Mouse (Mus musculus): ENCODE measurements around the gene Mxi1. TPM values are rescaled to one million over a fixed set of nuclear protein-coding genes. Genes with fewer than 3 reads are reported as not detected.
A peak's percentile ranks its signal among the peaks of the same experiment; 100 is the strongest.

The Mxi1 gene
- polyA plus RNA-seq, 1 experiment from 2014 or later = 43.0 TPM

DNA sequence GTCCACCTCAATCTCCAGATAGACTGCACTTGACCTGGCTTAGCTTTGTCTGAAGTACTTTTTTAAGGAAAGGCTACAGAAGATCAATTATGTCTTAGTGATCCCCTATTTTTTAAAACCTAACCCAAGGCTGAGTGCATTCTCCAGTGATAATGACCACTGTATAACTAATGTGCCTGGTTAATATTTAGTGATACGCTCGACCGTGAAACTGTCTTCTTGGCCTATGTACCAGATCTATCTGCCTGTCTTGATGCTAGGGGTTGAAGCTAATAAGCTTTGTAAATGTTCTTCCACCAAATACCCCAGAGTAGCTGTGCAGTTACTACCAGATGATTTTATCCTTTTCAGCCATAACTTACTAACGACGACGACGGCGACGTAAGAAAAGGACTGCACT lies 65.5 kb downstream of the Mxi1 start:
- no peak overlapping the region for H3K27ac ChIP-seq (ENCODE audit: low read length)
- H3K36me3 ChIP-seq (ENCODE audit: insufficient read depth, low read length) = 0 out of 2 replicates have a peak, but pooled peaks cover 6% of the 10 kb centered on the region

DNA sequence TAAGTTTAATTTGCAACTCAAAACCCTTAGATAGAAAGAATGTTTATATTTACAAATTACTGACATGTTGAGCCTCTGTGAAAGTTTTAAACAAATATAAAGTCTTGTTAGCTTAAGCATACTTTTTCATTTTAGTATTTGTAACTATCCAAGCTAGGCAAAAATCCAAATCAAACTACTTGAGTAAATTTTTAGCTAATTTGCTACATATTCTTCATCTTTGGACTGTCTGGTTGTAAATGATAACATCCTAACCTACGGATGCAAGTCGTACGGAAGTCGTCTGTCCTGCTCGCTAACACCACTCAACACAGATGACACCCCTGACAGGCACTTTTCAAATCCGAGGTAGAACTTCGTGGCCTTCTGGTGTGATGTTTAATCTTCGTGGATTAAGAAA lies 67.3 kb downstream of the Mxi1 start:
- DNase-seq (ENCODE audit: low spot score) = no peak
- Histone ChIP-seq H3K27me3 (replicated peaks; ENCODE audit: insufficient read depth, low read length) (no peaks in the 10 kb centered on the region), H3K36me3 (ENCODE audit: insufficient read depth, low read length) (0 out of 2 replicates have a peak, but pooled peaks cover 6% of the 10 kb centered on the region), H3K4me2 (replicated peaks; ENCODE audit: low read depth, low read length) (no peak overlapping the region), H3K9me3 (ENCODE audit: low read length) (no peaks in the 10 kb centered on the region), H3K9ac (replicated peaks; ENCODE audit: low read depth) (no peak overlapping the region), H3K27ac (ENCODE audit: low read length) (no peak overlapping the region), H3K4me1 (ENCODE audit: insufficient read depth, low read depth, low read length) (no peaks in the 10 kb centered on the region), H3K4me3 (ENCODE audit: low read depth, low read length) (no peak overlapping the region)
- WGBS = 64% methylated on average over 8 of the region's 8 CpGs
- no peak for ATAC-seq
- TF ChIP-seq EP300 (IDR thresholded peaks at IDR 0.05) (no peak), CTCF (IDR thresholded peaks at IDR 0.05) (no peak)

More for the DNA sequence above, 65.5 kb downstream of the Mxi1 start:
- Histone ChIP-seq H3K4me2 (replicated peaks; ENCODE audit: low read depth, low read length) (no peak overlapping the region), H3K4me1 (ENCODE audit: insufficient read depth, low read depth, low read length) (no peaks in the 10 kb centered on the region), H3K9me3 (ENCODE audit: low read length) (no peaks in the 10 kb centered on the region), H3K9ac (replicated peaks; ENCODE audit: low read depth) (no peak overlapping the region), H3K27me3 (replicated peaks; ENCODE audit: insufficient read depth, low read length) (no peaks in the 10 kb centered on the region), H3K4me3 (ENCODE audit: low read depth, low read length) (no peak overlapping the region)
- DNase-seq (ENCODE audit: low spot score) = no peak
- 90% methylated on average over 9 of the region's 9 CpGs for WGBS
- TF ChIP-seq CTCF (IDR thresholded peaks at IDR 0.05) = no peak
- no peak for TF ChIP-seq EP300 (IDR thresholded peaks at IDR 0.05)
- no peak for ATAC-seq

DNA sequence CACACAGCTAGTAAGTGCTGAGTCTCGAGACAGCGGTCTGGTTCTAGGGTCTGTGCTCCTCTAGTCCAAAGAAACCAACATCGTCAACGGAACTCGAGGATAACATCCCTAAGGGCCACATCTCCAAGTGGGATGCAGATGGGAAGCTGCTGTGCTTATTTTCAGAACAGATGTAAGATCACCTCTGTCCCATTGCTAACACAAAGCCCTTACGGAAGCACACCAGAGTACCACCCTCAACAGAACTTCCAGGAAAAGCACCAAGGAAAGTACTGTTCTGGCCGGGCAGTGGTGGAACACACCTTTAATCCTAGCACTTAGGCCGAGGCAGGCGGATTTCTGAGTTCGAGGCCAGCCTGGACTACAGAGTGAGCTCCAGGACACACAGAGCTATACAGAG lies 68.1 kb downstream of the Mxi1 start:
- Histone ChIP-seq H3K36me3 (ENCODE audit: insufficient read depth, low read length) (peaks cover 12% of the 10 kb centered on the region; the same call in 1 of the 2 replicates), H3K27me3 (replicated peaks; ENCODE audit: insufficient read depth, low read length) (no peaks in the 10 kb centered on the region), H3K9me3 (ENCODE audit: low read length) (no peaks in the 10 kb centered on the region), H3K4me2 (replicated peaks; ENCODE audit: low read depth, low read length) (no peak overlapping the region), H3K27ac (ENCODE audit: low read length) (no peak overlapping the region), H3K4me3 (ENCODE audit: low read depth, low read length) (no peak overlapping the region), H3K4me1 (ENCODE audit: insufficient read depth, low read depth, low read length) (no peaks in the 10 kb centered on the region), H3K9ac (replicated peaks; ENCODE audit: low read depth) (no peak overlapping the region)
- DNase-seq (ENCODE audit: low spot score) = no peak
- no peak for ATAC-seq
- TF ChIP-seq EP300 (IDR thresholded peaks at IDR 0.05) (no peak), CTCF (IDR thresholded peaks at IDR 0.05) (no peak)
- 86% methylated on average over 10 of the region's 10 CpGs for WGBS

DNA sequence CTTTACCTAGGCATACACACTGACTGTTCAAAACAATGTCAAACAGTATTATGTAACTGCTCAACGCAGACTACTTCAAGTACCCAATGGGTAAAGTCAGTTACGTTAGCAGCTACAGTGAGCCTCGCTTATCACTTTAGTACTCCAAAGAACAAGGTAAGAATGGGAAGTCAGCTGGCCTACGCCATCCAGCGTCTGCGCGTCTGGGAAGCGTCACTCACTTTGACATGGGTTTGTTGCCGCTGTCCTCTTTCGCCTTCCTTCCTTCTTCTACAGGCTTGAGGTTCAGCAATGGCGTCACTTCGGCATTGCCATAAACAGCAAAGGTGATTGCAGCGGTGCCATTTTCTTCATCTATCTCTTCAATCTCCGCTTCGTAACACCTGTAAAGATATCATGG lies 73.0 kb downstream of the Mxi1 start:
- Histone ChIP-seq H3K9ac (replicated peaks; ENCODE audit: low read depth) (no peak overlapping the region), H3K4me3 (ENCODE audit: low read depth, low read length) (no peak overlapping the region), H3K4me1 (ENCODE audit: insufficient read depth, low read depth, low read length) (0 out of 2 replicates have a peak, but pooled peaks cover 1% of the 10 kb centered on the region), H3K9me3 (ENCODE audit: low read length) (no peaks in the 10 kb centered on the region), H3K4me2 (replicated peaks; ENCODE audit: low read depth, low read length) (no peak overlapping the region), H3K36me3 (ENCODE audit: insufficient read depth, low read length) (peaks cover 35% of the 10 kb centered on the region; the same call in 1 of the 2 replicates), H3K27ac (ENCODE audit: low read length) (no peak overlapping the region), H3K27me3 (replicated peaks; ENCODE audit: insufficient read depth, low read length) (no peaks in the 10 kb centered on the region)
- ATAC-seq (no peak), DNase-seq (ENCODE audit: low spot score) (no peak)
- TF ChIP-seq EP300 (IDR thresholded peaks at IDR 0.05) = no peak
- no peak for TF ChIP-seq CTCF (IDR thresholded peaks at IDR 0.05)
- 91% methylated on average over 15 of the region's 15 CpGs for WGBS

DNA sequence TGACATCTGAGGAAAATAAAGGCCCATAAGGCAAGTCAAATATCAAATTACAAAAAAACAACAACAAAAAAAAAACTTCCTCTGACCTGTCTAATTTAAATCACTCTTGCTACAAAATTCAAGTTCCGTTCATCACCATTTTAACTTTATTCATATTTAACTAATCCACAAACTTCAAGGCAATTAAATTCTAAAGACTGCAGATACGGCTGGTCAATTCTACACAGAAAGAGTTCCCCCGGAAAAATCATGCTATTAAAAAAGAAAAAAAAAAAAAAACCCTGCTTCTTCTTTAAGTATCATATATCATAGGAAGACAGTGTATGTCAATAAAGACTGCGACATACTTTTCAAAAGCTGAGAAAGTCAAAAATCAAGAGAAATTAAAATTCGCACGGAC lies 79.1 kb downstream of the Mxi1 start:
- Histone ChIP-seq H3K9ac (replicated peaks; ENCODE audit: low read depth) (peak overlapping the region; percentile 99), H3K27me3 (replicated peaks; ENCODE audit: insufficient read depth, low read length) (no peaks in the 10 kb centered on the region), H3K9me3 (ENCODE audit: low read length) (no peaks in the 10 kb centered on the region), H3K27ac (ENCODE audit: low read length) (peak overlapping the region; percentile 100), H3K4me2 (replicated peaks; ENCODE audit: low read depth, low read length) (peak overlapping the region; percentile 73), H3K36me3 (ENCODE audit: insufficient read depth, low read length) (peaks cover 25% of the 10 kb centered on the region; the same call in 1 of the 2 replicates), H3K4me1 (ENCODE audit: insufficient read depth, low read depth, low read length) (peaks cover 8% of the 10 kb centered on the region; the same call in 1 of the 2 replicates), H3K4me3 (ENCODE audit: low read depth, low read length) (peak overlapping the region; percentile 97)
- 15% methylated on average over 6 of the region's 6 CpGs for WGBS
- no peak for ATAC-seq
- no peak for DNase-seq (ENCODE audit: low spot score)
- TF ChIP-seq EP300 (IDR thresholded peaks at IDR 0.05) (no peak), CTCF (IDR thresholded peaks at IDR 0.05) (no peak)

DNA sequence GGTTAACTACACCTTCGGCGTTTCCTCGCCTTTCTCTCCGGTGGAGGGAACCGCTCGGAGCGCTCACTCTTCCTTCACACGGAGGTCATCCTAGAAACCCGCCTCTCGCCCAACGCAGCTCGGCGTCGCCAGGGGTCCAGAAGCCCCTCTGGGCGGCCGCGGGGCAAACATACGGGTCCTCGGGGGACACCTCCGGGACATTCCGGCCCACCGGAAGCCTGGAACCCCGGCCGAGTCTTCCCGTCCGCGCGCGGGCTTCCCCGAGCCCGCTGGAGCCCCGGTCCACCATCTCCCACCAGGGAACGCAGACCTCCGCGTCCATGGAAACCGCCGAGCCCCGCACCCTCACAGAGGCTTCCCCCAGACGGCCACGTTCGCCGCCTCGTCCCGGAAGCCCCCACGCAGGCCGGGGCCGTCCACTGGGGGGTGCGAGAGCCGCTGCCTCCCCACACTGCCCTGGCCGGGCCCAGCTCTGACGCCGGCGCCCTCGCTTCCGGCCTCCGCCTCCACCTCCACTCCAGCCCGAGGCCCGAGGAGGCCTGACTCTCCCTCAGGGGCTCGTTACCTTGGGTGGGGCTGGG lies 79.6 kb downstream of the Mxi1 start:
- peaks cover 25% of the 10 kb centered on the region; the same call in 1 of the 2 replicates for H3K36me3 ChIP-seq (ENCODE audit: insufficient read depth, low read length)
- peak; percentile 83 for DNase-seq (ENCODE audit: low spot score)
- no peaks in the 10 kb centered on the region for H3K27me3 ChIP-seq (replicated peaks; ENCODE audit: insufficient read depth, low read length)
- H3K27ac ChIP-seq (ENCODE audit: low read length) = peak overlapping the region; percentile 100
- WGBS = 2% methylated on average over 51 of the region's 59 CpGs
- peaks cover 8% of the 10 kb centered on the region; the same call in 1 of the 2 replicates for H3K4me1 ChIP-seq (ENCODE audit: insufficient read depth, low read depth, low read length)
- no peak for TF ChIP-seq EP300 (IDR thresholded peaks at IDR 0.05)
- peak; percentile 47 for TF ChIP-seq CTCF (IDR thresholded peaks at IDR 0.05)
- no peaks in the 10 kb centered on the region for H3K9me3 ChIP-seq (ENCODE audit: low read length)
- peak overlapping the region; percentile 73 for H3K4me2 ChIP-seq (replicated peaks; ENCODE audit: low read depth, low read length)
- H3K4me3 ChIP-seq (ENCODE audit: low read depth, low read length) = peak overlapping the region; percentile 97
- peak; percentile 88 for ATAC-seq
- peak overlapping the region; percentile 99 for H3K9ac ChIP-seq (replicated peaks; ENCODE audit: low read depth)

Data from lung, postnatal 0 days (tissue).